Mouse (Mus musculus): ENCODE data around the gene Tmem104. TPM values are rescaled to one million over a fixed set of nuclear protein-coding genes. Genes with fewer than 3 reads are reported as not detected.

Tmem104 gene
- polyA plus RNA-seq, 1 experiment from 2014 or later: 8.8 TPM

DNA sequence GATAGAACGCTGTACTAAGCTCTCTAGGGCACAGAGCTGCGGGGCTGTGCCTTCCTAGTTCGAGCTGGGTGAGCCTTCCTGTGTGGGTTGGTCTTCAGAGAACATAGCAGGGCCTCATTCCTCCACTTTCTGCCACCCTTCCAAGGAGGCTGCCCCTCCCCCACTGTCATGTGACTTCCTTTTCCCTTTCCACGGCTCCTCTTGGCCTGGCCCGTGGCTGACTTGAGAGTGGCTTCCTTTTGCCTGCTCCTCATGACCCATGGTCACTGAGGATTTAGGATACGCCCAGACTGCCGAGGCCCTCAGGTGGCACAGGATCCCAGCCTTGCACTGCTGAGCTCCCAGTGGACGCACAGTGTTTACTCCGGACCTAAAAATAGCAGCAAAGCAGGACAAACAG lies 4.9 kb downstream of the Tmem104 start:
- 89% methylated on average over 9 of the region's 9 CpGs for WGBS

DNA sequence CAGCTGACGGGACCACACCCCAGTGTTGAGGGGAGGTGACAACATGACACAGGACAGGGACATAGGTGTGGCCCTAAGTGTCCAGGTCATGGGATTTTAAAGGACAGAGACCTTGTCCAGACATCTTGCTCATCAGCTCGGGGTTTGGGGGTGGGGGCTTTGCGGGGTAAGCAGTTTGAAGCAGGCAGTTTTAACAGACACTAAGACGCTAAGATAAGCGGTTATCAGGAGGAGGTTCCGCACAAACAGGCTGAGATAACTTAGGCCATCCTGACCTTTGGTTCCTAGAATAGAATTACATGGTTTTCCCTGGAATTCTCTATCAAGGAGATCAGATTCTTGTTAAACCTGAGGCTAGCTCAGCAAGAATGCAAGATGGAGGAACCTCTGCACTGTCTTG lies 7.4 kb downstream of the Tmem104 start:
- WGBS: 92% methylated on average over 6 of the region's 6 CpGs
- no peak overlapping the region for H3K27ac ChIP-seq
- DNase-seq (ENCODE audit: extremely low spot score, low spot score): no peak
- H3K9me3 ChIP-seq: no peaks in the 10 kb centered on the region
- H3K4me3 ChIP-seq: no peak overlapping the region
- H3K4me1 ChIP-seq: peaks cover 11% of the 10 kb centered on the region
- H3K27me3 ChIP-seq (ENCODE audit: poor library complexity, severe bottlenecking): no peaks in the 10 kb centered on the region
- H3K36me3 ChIP-seq (replicated peaks): peaks cover 20% of the 10 kb centered on the region

More for the DNA sequence above, 4.9 kb downstream of the Tmem104 start:
- Histone ChIP-seq H3K36me3 (replicated peaks) (peaks cover 20% of the 10 kb centered on the region), H3K4me1 (peaks cover 19% of the 10 kb centered on the region), H3K9me3 (no peaks in the 10 kb centered on the region), H3K4me3 (no peak overlapping the region), H3K27me3 (ENCODE audit: poor library complexity, severe bottlenecking) (no peaks in the 10 kb centered on the region), H3K27ac (no peak overlapping the region)
- no peak for DNase-seq (ENCODE audit: extremely low spot score, low spot score)

DNA sequence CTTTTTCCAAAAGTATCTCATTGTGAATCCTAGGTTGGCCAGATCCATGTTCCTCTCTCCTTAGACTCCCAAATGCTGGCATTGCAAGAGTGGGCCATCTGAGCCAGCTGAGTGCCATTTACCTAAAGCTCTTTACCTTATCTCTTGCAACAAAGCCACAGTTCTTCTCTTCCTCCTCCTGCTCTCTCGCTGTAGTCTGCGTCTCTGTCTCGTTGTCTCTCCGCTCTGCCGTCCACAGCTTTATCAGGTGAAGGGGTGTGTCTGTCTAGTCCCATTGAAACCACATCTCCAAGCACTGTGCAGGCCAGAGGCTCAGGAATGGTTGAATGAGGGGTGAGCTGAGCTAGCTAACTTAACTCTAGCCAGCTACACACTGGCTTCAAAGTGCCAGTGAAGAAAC lies 8.6 kb downstream of the Tmem104 start:
- no peak for DNase-seq (ENCODE audit: extremely low spot score, low spot score)
- no peak overlapping the region for H3K27ac ChIP-seq
- WGBS: 91% methylated on average over 5 of the region's 5 CpGs

DNA sequence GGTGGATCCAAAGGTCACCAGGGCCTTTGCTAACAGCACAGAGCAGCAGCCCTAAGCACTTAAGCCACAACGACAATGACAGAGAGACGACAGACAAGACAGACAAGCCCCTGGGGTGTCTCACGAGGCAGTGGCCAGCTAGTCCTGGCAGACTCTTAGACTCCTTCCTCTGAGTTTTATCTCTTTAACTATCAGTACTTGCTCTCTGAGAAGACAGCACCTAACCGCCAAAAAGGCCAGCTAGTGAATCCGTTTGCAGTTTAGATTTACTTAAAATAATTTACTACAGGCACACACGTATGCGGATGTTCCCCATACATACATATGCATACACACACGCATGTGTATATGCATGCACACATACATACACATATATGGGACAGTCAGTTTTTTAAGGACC lies 10.3 kb downstream of the Tmem104 start:
- DNase-seq (ENCODE audit: extremely low spot score, low spot score): no peak
- Histone ChIP-seq H3K4me1 (peaks cover 12% of the 10 kb centered on the region), H3K36me3 (replicated peaks) (peaks cover 14% of the 10 kb centered on the region; the same call in 1 of the 2 replicates), H3K27ac (no peak overlapping the region), H3K9me3 (no peaks in the 10 kb centered on the region), H3K4me3 (no peak overlapping the region), H3K27me3 (ENCODE audit: poor library complexity, severe bottlenecking) (no peaks in the 10 kb centered on the region)
- 89% methylated on average over 8 of the region's 8 CpGs for whole genome bisulfite sequencing

More for the DNA sequence above, 8.6 kb downstream of the Tmem104 start:
- Histone ChIP-seq H3K9me3 (no peaks in the 10 kb centered on the region), H3K36me3 (replicated peaks) (peaks cover 17% of the 10 kb centered on the region), H3K4me3 (no peak overlapping the region), H3K4me1 (peaks cover 11% of the 10 kb centered on the region), H3K27me3 (ENCODE audit: poor library complexity, severe bottlenecking) (no peaks in the 10 kb centered on the region)

DNA sequence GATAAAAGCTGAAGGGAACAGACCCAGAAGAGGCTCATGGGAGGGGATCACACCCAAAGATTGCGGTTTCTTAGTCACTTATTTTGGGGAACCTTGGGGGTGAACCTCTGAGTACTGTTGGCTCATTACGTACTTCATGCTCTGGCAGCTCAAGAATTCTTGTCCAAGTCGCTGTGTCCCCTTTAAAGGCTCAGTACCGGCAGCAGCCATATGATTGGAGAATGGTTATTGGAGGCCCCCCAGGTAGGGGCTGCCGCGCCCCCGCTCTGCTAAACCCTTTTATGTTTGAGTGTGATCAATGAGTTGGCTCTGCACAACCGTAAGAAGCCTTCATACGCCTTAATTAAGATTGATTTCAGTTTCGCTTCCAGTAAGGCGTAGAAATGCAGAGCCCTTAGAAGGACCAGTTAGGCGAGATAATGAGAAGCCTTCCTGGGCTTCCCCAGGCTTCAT lies 11.7 kb downstream of the Tmem104 start:
- no peak for DNase-seq (ENCODE audit: extremely low spot score, low spot score)
- WGBS: 76% methylated on average over 12 of the region's 12 CpGs

DNA sequence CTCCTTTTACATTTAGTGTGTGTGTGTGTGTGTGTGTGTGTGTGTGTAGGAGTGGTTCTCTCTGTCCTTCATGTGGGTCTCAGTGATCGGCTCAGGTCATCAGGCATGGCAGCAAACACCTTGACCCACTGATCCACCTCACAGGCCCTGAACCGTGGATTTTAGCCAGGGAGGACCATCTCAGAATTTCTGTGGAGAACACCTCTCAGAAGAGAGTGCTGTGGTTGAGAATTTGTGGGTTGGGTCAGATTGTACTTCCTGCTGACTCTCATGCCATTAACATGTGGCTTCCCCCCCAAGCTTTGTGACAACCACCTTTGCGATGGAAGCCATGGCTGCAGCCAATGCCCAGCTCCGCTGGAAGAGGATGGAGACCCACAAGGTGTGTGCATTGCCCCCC lies 13.2 kb downstream of the Tmem104 start:
- 93% methylated on average over 4 of the region's 4 CpGs for WGBS
- peaks cover 25% of the 10 kb centered on the region for H3K36me3 ChIP-seq (replicated peaks)
- peaks cover 14% of the 10 kb centered on the region for H3K4me1 ChIP-seq
- H3K9me3 ChIP-seq: no peaks in the 10 kb centered on the region
- no peak overlapping the region for H3K4me3 ChIP-seq
- no peak overlapping the region for H3K27ac ChIP-seq
- H3K27me3 ChIP-seq (ENCODE audit: poor library complexity, severe bottlenecking): no peaks in the 10 kb centered on the region
- no peak for DNase-seq (ENCODE audit: extremely low spot score, low spot score)

More for the DNA sequence above, 11.7 kb downstream of the Tmem104 start:
- Histone ChIP-seq H3K36me3 (replicated peaks) (peaks cover 16% of the 10 kb centered on the region; the same call in 1 of the 2 replicates), H3K27me3 (ENCODE audit: poor library complexity, severe bottlenecking) (no peaks in the 10 kb centered on the region), H3K27ac (no peak overlapping the region), H3K4me1 (peaks cover 14% of the 10 kb centered on the region), H3K4me3 (no peak overlapping the region), H3K9me3 (no peaks in the 10 kb centered on the region)

DNA sequence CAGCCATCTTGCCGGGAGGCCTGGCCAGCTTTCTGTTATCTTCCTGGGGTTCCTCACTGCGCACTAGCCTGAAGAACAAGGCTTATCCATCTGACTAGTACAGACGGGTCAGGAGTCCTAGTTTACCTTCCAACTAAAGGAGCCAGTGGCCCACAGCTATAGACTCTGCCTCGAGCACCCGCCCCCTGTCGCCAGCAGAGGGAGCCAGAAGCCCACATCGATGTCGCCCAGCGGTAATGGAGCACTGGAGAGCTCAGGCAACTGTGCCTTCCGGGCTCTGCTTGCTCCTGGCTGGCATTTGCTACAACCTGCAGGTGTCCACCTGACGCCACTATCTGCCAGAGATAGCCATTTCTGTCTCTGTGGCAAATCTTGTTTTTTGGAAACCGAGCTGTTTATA lies 15.0 kb downstream of the Tmem104 start:
- 11% methylated on average over 12 of the region's 12 CpGs for WGBS
- DNase-seq (ENCODE audit: extremely low spot score, low spot score): peak; percentile 82
- Histone ChIP-seq H3K36me3 (replicated peaks) (peaks cover 40% of the 10 kb centered on the region), H3K9me3 (no peaks in the 10 kb centered on the region), H3K27me3 (ENCODE audit: poor library complexity, severe bottlenecking) (no peaks in the 10 kb centered on the region), H3K4me3 (no peak overlapping the region; the same call in 1 of the 2 replicates), H3K4me1 (peaks cover 14% of the 10 kb centered on the region), H3K27ac (no peak overlapping the region)

DNA sequence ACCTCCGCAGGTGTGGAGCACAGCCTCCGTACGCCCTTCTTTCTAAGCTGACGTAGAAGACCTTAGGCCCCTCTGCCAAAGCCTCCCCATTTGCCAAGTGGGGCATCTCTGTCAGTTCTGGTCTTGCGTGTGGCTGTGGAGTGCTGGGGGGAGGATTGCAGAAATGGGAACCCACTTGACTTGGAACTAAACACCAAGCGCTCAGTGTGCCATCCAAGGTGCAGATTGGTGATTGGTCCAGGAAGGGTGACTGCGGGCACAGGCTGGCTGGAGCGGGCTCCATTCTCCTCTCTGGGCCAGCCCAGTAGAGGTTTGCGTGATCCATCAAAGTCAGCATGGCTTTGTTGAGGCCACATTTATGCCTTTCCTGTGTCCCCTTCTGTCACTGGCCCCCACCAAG lies 15.5 kb downstream of the Tmem104 start:
- no peak overlapping the region for H3K27ac ChIP-seq
- DNase-seq (ENCODE audit: extremely low spot score, low spot score): no peak
- 93% methylated on average over 9 of the region's 9 CpGs for WGBS
- H3K4me3 ChIP-seq: no peak overlapping the region
- H3K9me3 ChIP-seq: no peaks in the 10 kb centered on the region
- H3K4me1 ChIP-seq: peaks cover 14% of the 10 kb centered on the region
- peaks cover 40% of the 10 kb centered on the region for H3K36me3 ChIP-seq (replicated peaks)
- no peaks in the 10 kb centered on the region for H3K27me3 ChIP-seq (ENCODE audit: poor library complexity, severe bottlenecking)

DNA sequence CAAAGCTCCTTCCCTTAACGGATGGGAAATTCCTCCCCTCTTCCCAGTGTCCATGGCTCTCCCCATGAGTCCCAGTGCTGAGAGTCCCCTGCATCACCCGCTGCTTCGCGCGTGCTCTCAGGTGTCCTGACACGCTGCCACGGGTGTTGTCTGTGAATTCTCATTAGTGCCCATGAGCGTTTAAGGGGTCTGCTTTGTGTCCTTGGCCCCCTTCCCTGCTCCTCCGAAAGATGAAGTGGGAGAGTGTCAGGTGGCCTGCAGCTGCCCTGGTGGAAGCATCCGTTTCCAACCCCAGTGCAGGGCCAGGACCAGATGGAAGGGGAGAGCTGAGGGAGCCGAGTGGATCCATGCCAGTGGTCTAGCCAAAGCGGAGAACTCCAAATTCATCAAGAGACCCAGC lies 20.8 kb downstream of the Tmem104 start:
- no peak for DNase-seq (ENCODE audit: extremely low spot score, low spot score)
- no peaks in the 10 kb centered on the region for H3K27me3 ChIP-seq (ENCODE audit: poor library complexity, severe bottlenecking)
- no peak overlapping the region for H3K27ac ChIP-seq
- no peaks in the 10 kb centered on the region for H3K9me3 ChIP-seq
- H3K4me1 ChIP-seq: peaks cover 24% of the 10 kb centered on the region
- peaks cover 41% of the 10 kb centered on the region for H3K36me3 ChIP-seq (replicated peaks)
- WGBS: 89% methylated on average over 12 of the region's 12 CpGs
- no peak overlapping the region for H3K4me3 ChIP-seq

DNA sequence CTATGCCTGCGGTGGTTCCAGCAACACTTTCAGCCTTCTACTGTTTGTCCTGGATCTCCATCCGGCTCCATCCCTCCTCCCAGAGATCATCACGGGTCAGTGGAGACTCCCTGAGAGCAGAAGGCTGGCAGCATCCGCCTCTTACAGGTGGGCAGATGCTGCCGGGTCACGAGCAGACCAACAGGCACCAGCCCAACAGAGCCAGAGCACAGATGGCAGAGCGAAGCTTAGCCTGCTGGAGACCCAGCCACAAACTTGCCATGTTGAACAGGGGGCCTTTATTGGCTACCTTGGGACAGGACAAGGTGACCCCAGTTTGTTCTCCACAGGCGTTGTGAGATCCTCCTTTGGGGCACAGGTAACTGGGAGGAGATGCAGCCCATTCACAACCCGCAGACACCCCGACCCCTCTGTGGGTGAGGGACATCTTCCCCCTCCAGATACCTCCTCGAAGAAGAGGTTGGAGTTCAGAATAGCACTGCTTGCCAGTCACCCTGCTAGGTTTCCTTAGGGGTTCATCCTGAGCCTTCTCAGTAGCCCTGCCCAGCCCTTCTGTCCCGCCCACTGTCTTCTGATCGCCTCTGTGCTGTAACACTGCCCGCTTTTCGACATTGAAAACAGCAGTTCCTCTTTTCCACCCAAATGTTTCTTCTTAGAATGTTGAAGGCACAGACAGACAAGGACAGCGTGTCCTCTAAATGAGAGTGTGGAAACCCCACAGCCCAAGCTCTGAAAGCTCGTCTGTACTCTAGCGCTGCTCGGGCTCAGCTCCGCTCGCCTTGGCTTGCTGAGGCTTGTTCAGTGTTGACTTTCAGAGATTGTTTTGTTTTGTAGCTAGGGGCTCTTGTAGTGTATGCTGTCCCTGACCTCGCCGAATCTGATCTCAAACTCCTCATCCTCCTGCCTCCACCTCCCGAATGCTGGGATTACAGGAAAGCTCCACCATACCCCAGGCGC lies 21.8 kb downstream of the Tmem104 start:
- H3K27ac ChIP-seq: no peak overlapping the region
- DNase-seq (ENCODE audit: extremely low spot score, low spot score): no peak

DNA sequence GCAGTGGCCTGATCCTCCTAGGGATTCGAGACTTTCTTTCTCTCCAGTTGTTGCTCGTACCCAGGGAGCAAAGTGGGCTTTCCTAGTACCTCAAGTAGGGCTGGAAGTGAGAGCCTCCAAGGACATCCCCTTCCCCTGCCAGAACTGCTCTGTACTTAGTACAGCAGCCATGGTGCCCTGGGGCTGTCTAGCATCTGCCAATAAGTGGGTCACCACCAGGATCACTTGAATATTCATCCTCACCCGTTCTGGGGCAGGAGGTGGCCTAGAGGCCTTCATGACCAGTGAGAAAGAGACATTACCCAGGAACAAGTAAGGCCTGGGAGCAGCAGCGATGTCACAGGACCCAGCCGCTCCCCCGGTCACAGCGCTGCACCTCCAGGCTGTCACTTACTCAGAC lies 22.7 kb downstream of the Tmem104 start:
- DNase-seq (ENCODE audit: extremely low spot score, low spot score): no peak
- Histone ChIP-seq H3K4me3 (no peak overlapping the region), H3K27me3 (ENCODE audit: poor library complexity, severe bottlenecking) (0 out of 2 replicates have a peak, but pooled peaks cover 4% of the 10 kb centered on the region), H3K9me3 (no peaks in the 10 kb centered on the region), H3K27ac (no peak overlapping the region), H3K36me3 (replicated peaks) (peaks cover 36% of the 10 kb centered on the region), H3K4me1 (peaks cover 35% of the 10 kb centered on the region)
- 72% methylated on average over 7 of the region's 7 CpGs for WGBS

More for the DNA sequence above, 21.8 kb downstream of the Tmem104 start:
- Histone ChIP-seq H3K27me3 (ENCODE audit: poor library complexity, severe bottlenecking) (0 out of 2 replicates have a peak, but pooled peaks cover 4% of the 10 kb centered on the region), H3K36me3 (replicated peaks) (peaks cover 39% of the 10 kb centered on the region), H3K4me1 (peaks cover 30% of the 10 kb centered on the region), H3K4me3 (no peak overlapping the region), H3K9me3 (no peaks in the 10 kb centered on the region)
- 81% methylated on average over 25 of the region's 25 CpGs for WGBS

DNA sequence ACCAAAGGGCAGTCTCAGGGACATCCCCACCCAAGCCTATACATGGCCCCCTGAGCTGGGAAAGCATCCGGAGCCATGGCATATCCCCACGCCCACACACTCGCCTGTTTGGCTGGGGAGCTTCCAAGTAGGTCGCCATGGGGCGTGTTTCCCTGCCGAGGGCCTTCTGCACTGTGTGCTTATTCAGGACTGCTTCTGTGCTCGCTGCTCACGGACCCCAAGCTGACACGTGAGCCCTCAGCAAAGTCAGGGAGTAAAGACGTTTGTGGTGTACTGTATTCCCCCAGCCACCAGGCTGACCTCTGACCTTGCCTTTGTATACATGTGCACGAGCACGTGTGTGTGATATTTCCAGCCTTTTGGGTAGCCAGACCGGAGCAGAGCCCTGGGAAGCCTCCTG lies 24.8 kb downstream of the Tmem104 start:
- Histone ChIP-seq H3K27me3 (ENCODE audit: poor library complexity, severe bottlenecking) (peaks cover 8% of the 10 kb centered on the region; the same call in 1 of the 2 replicates), H3K36me3 (replicated peaks) (peaks cover 15% of the 10 kb centered on the region), H3K27ac (no peak overlapping the region), H3K4me1 (peaks cover 40% of the 10 kb centered on the region), H3K9me3 (no peaks in the 10 kb centered on the region), H3K4me3 (no peak overlapping the region)
- no peak for DNase-seq (ENCODE audit: extremely low spot score, low spot score)
- WGBS: 70% methylated on average over 13 of the region's 13 CpGs

DNA sequence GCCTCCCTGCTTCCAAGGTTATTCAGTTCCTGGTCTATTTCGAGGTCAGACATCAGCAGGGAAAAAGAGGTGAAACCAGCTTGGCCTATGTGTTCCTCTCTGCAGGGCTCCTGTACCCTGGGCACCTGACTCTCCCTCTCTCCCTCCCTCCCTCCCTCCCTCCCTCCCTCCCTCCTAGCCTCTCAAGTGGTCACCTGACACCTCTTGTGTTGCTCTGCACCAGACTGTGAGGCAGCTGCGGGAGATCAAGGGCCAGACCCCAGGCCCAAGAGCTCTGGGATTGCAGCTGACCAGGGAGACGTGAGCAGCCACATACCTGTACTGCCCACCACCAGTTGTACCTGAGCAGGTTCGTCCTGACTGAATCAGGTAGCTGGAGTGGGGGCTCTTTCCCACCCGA lies 27.8 kb downstream of the Tmem104 start:
- Histone ChIP-seq H3K27ac (no peak overlapping the region), H3K36me3 (replicated peaks) (no peaks in the 10 kb centered on the region), H3K27me3 (ENCODE audit: poor library complexity, severe bottlenecking) (peaks cover 11% of the 10 kb centered on the region; the same call in 1 of the 2 replicates), H3K9me3 (no peaks in the 10 kb centered on the region), H3K4me3 (no peak overlapping the region), H3K4me1 (peaks cover 59% of the 10 kb centered on the region)
- DNase-seq (ENCODE audit: extremely low spot score, low spot score): no peak
- WGBS: 35% methylated on average over 5 of the region's 5 CpGs

All from forebrain, embryonic 10.5 days (tissue).